Mouse (Mus musculus) G1E (cell line): ENCODE measurements around the gene 1700029I15Rik.

Experiments used
- CTCF ChIP-seq: IDR thresholded peaks from 2 replicates; pipeline ENCODE4 v1.5.1; 2012; ENCODE audit warnings: low read depth, low read length, inconsistent platforms, mixed read lengths
- GATA1 ChIP-seq: IDR thresholded peaks from 2 replicates; pipeline ENCODE4 v1.6.1; 2012; ENCODE audit warnings: borderline replicate concordance, low read length, inconsistent platforms, mixed read lengths
- POLR2AphosphoS5 ChIP-seq: IDR thresholded peaks from 2 replicates; pipeline ENCODE4 v1.6.1; 2012; ENCODE audit warnings: low read depth, low read length, inconsistent platforms; ENCODE audit not compliant: insufficient replicate concordance
- TAL1 ChIP-seq: conservative IDR thresholded peaks from 2 replicates; pipeline ENCODE4 v1.6.1; 2012; ENCODE audit warnings: low read depth, low read length, inconsistent platforms, mixed read lengths

GRCm38 (mm10) chr2:92353402-92353801 is 28.9 kb upstream of the 1700029I15Rik start:
- TF ChIP-seq GATA1 (no peak), CTCF (no peak), TAL1 (no peak), POLR2AphosphoS5 (no peak)
